Mouse (Mus musculus) megakaryocyte progenitor cell, adult 5-6 weeks (primary cell): Measurements from ENCODE around the gene Gpr142. TPM values are rescaled to one million over a fixed set of nuclear protein-coding genes. Genes with fewer than 3 reads are reported as not detected.

Source experiments
- ATAC-seq: replicated peaks from 2 replicates; pipeline ENCODE4 v1.8.0; 2016; ENCODE audit warnings: mild to moderate bottlenecking, moderate TSS enrichment, inconsistent platforms; ENCODE audit not compliant: poor library complexity
- total RNA-seq, 2 experiments: library from RNA; stranded (forward) in 1 of 2; stranded (reverse) in 1 of 2; fragments of 157-497, 149-512 nt in 1 of 2; fragments of 200-1000 nt in 1 of 2; gene quantifications; 2 replicates each; pipeline versions ENCODE4 v1.2.3 to v1.2.4; 2015 to 2017

The Gpr142 gene
- total RNA-seq (2015): not detected in 2 replicates
- not detected in 2 replicates for total RNA-seq (2017)

GRCm38 (mm10) chr11:114798624-114799023 lies at the start of gene Gpr142:
TSS of gene Gpr142 (plus strand) at chr11:114798924.
- no peak for ATAC-seq

- ATAC-seq: peak; percentile 91
Observed at GRCm38 (mm10) chr11:114764820-114765818, 33.6 kb upstream of the Gpr142 start, which contains the start of gene Kif19a. TSS of gene Kif19a (plus strand) at chr11:114765388.

GRCm38 (mm10) chr11:114769911-114770310 lies 28.8 kb upstream of the Gpr142 start:
- ATAC-seq: no peak

GRCm38 (mm10) chr11:114771896-114772295 lies 26.8 kb upstream of the Gpr142 start:
- ATAC-seq: no peak

GRCm38 (mm10) chr11:114780076-114780475 lies 18.6 kb upstream of the Gpr142 start:
- ATAC-seq: no peak

- no peak for ATAC-seq
Observed at GRCm38 (mm10) chr11:114785892-114786291, 12.8 kb upstream of the Gpr142 start.

GRCm38 (mm10) chr11:114786326-114786725 lies 12.4 kb upstream of the Gpr142 start:
- peak; percentile 32; the same call in 1 of the 2 replicates for ATAC-seq

- no peak for ATAC-seq
Observed at GRCm38 (mm10) chr11:114787611-114788010, 11.1 kb upstream of the Gpr142 start.

- peak; percentile 91 for ATAC-seq
Observed at GRCm38 (mm10) chr11:114789061-114789714, 9.5 kb upstream of the Gpr142 start.

GRCm38 (mm10) chr11:114789716-114790115 lies 9.0 kb upstream of the Gpr142 start:
- no peak for ATAC-seq

- no peak for ATAC-seq
Observed at GRCm38 (mm10) chr11:114790171-114790570, 8.6 kb upstream of the Gpr142 start.

GRCm38 (mm10) chr11:114790841-114791240 lies 7.9 kb upstream of the Gpr142 start:
- ATAC-seq: no peak

GRCm38 (mm10) chr11:114791351-114791889 lies 7.3 kb upstream of the Gpr142 start:
- no peak for ATAC-seq

- ATAC-seq: no peak
Observed at GRCm38 (mm10) chr11:114791891-114792411, 6.8 kb upstream of the Gpr142 start.

GRCm38 (mm10) chr11:114792931-114793494 lies 5.7 kb upstream of the Gpr142 start:
- ATAC-seq: peak; percentile 20

GRCm38 (mm10) chr11:114793868-114794545 lies 4.7 kb upstream of the Gpr142 start:
- no peak for ATAC-seq

GRCm38 (mm10) chr11:114794691-114795090 lies 4.0 kb upstream of the Gpr142 start:
- ATAC-seq: no peak

- ATAC-seq: peak; percentile 40
Observed at GRCm38 (mm10) chr11:114795231-114795746, 3.4 kb upstream of the Gpr142 start.

GRCm38 (mm10) chr11:114795848-114796322 lies 2.8 kb upstream of the Gpr142 start, which contains the start of gene Btbd17:
TSS of gene Btbd17 (minus strand) at chr11:114795945.
- ATAC-seq: no peak

GRCm38 (mm10) chr11:114797176-114797575 lies 1.5 kb upstream of the Gpr142 start:
- ATAC-seq: no peak
